Comparison of ENCODE assay signal across 15 mouse cellular contexts in genomic region chr14:110021812-110022211, GRCm38 (mm10).
"Had no signal": no experiment of that assay in that cellular context is flagged by ENCODE, and none has a peak within 500 bp of the region (broad histone marks: within the 10 kb centered on the region; RNA-seq: fewer than 3 reads in every experiment).

No protein-coding gene starts in this region.

- DNase-seq: lung, adult 18-20 months; lung, embryonic 14.5 days; lung, postnatal 10 days; lung, postnatal 4 days; midbrain, embryonic 14.5 days; right cerebral cortex, adult 18-20 months; right cerebral cortex, postnatal 25 days; right cerebral cortex, postnatal 4 days; spleen, adult 18-20 months; thymus, adult 2 months; thymus, postnatal 25 days; thymus, postnatal 4 days had no signal

- H3K36me3 ChIP-seq: midbrain, embryonic 10.5 days; midbrain, embryonic 12.5 days; neural tube, embryonic 12.5 days had no signal

- H3K27me3 ChIP-seq: midbrain, embryonic 12.5 days; neural tube, embryonic 12.5 days had no signal

- H3K4me3 ChIP-seq: midbrain, embryonic 10.5 days; midbrain, embryonic 12.5 days; neural tube, embryonic 12.5 days had no signal
